Mouse (Mus musculus): Measurements from ENCODE around the gene Traf7. TPM values are rescaled to one million over a fixed set of nuclear protein-coding genes. Genes with fewer than 3 reads are reported as not detected.

The Traf7 gene
- polyA plus RNA-seq, 1 experiment from 2014 or later, result 83.4 TPM

GRCm38 (mm10) chr17:24524734-24525133 is 3.0 kb downstream of the Traf7 start:
- 88% methylated on average over 2 of the region's 2 CpGs for WGBS
- Histone ChIP-seq H3K4me2 (replicated peaks) (no peak overlapping the region), H3K4me3 (no peak overlapping the region), H3K27ac (no peak overlapping the region), H3K27me3 (replicated peaks) (no peaks in the 10 kb centered on the region), H3K4me1 (peaks cover 28% of the 10 kb centered on the region), H3K9me3 (no peaks in the 10 kb centered on the region), H3K9ac (0 out of 2 replicates have a peak overlapping the region, but pooled peaks have one; percentile 9), H3K36me3 (peaks cover 8% of the 10 kb centered on the region; the same call in 1 of the 2 replicates)
- ATAC-seq (ENCODE audit: low FRiP score, low read depth), result no peak

- Histone ChIP-seq H3K4me1 (peaks cover 3% of the 10 kb centered on the region; the same call in 1 of the 2 replicates), H3K36me3 (peaks cover 45% of the 10 kb centered on the region), H3K9me3 (no peaks in the 10 kb centered on the region), H3K27ac (no peak overlapping the region), H3K27me3 (replicated peaks) (no peaks in the 10 kb centered on the region), H3K4me2 (replicated peaks) (no peak overlapping the region), H3K4me3 (no peak overlapping the region), H3K9ac (0 out of 2 replicates have a peak overlapping the region, but pooled peaks have one; percentile 8)
- no peak for ATAC-seq (ENCODE audit: low FRiP score, low read depth)
- WGBS, result 92% methylated on average over 4 of the region's 4 CpGs
These were observed 7.3 kb downstream of the Traf7 start for GRCm38 (mm10) chr17:24520450-24520849.

- Histone ChIP-seq H3K9me3 (no peaks in the 10 kb centered on the region), H3K4me1 (no peaks in the 10 kb centered on the region; the same call in 1 of the 2 replicates), H3K27me3 (replicated peaks) (no peaks in the 10 kb centered on the region), H3K4me3 (no peak overlapping the region), H3K4me2 (replicated peaks) (0 out of 2 replicates have a peak overlapping the region, but pooled peaks have one; percentile 7), H3K27ac (no peak overlapping the region), H3K9ac (no peak overlapping the region), H3K36me3 (peaks cover 90% of the 10 kb centered on the region)
- no peak for ATAC-seq (ENCODE audit: low FRiP score, low read depth)
- WGBS, result 90% methylated on average over 24 of the region's 24 CpGs
These were observed 13.2 kb downstream of the Traf7 start for GRCm38 (mm10) chr17:24514270-24515257.

- Histone ChIP-seq H3K27me3 (replicated peaks) (no peaks in the 10 kb centered on the region), H3K4me1 (no peaks in the 10 kb centered on the region; the same call in 1 of the 2 replicates), H3K4me3 (no peak overlapping the region), H3K27ac (no peak overlapping the region), H3K4me2 (replicated peaks) (0 out of 2 replicates have a peak overlapping the region, but pooled peaks have one; percentile 7), H3K36me3 (peaks cover 93% of the 10 kb centered on the region), H3K9me3 (no peaks in the 10 kb centered on the region), H3K9ac (no peak overlapping the region)
- no peak for ATAC-seq (ENCODE audit: low FRiP score, low read depth)
- 64% methylated on average over 5 of the region's 5 CpGs for WGBS
These were observed 14.1 kb downstream of the Traf7 start for GRCm38 (mm10) chr17:24513609-24514008.

- 88% methylated on average over 12 of the region's 12 CpGs for WGBS
- peaks cover 86% of the 10 kb centered on the region for H3K36me3 ChIP-seq
- H3K9ac ChIP-seq, result no peak overlapping the region
- ATAC-seq (ENCODE audit: low FRiP score, low read depth), result no peak
- H3K27me3 ChIP-seq (replicated peaks), result 0 out of 2 replicates have a peak, but pooled peaks cover 3% of the 10 kb centered on the region
- peaks cover 7% of the 10 kb centered on the region for H3K4me1 ChIP-seq
- no peak overlapping the region for H3K27ac ChIP-seq
- H3K9me3 ChIP-seq, result no peaks in the 10 kb centered on the region
- H3K4me2 ChIP-seq (replicated peaks), result no peak overlapping the region
- H3K4me3 ChIP-seq, result no peak overlapping the region
These were observed 19.8 kb downstream of the Traf7 start for GRCm38 (mm10) chr17:24507806-24508460.

- 0 out of 2 replicates have a peak, but pooled peaks have one; percentile 10 for ATAC-seq (ENCODE audit: low FRiP score, low read depth)
- peaks cover 7% of the 10 kb centered on the region for H3K4me1 ChIP-seq
- H3K4me3 ChIP-seq, result no peak overlapping the region
- H3K4me2 ChIP-seq (replicated peaks), result no peak overlapping the region
- no peak overlapping the region for H3K27ac ChIP-seq
- H3K36me3 ChIP-seq, result peaks cover 87% of the 10 kb centered on the region
- 0 out of 2 replicates have a peak, but pooled peaks cover 3% of the 10 kb centered on the region for H3K27me3 ChIP-seq (replicated peaks)
- WGBS, result 59% methylated on average over 19 of the region's 19 CpGs
- no peaks in the 10 kb centered on the region for H3K9me3 ChIP-seq
- H3K9ac ChIP-seq, result no peak overlapping the region
These were observed 20.5 kb downstream of the Traf7 start for GRCm38 (mm10) chr17:24507129-24507664.

GRCm38 (mm10) chr17:24506332-24507070 is 21.2 kb downstream of the Traf7 start:
- Histone ChIP-seq H3K36me3 (peaks cover 87% of the 10 kb centered on the region), H3K9ac (no peak overlapping the region), H3K27ac (no peak overlapping the region), H3K4me2 (replicated peaks) (peak overlapping the region; percentile 28), H3K27me3 (replicated peaks) (0 out of 2 replicates have a peak, but pooled peaks cover 3% of the 10 kb centered on the region), H3K4me1 (peaks cover 7% of the 10 kb centered on the region), H3K4me3 (no peak overlapping the region), H3K9me3 (no peaks in the 10 kb centered on the region)
- 29% methylated on average over 36 of the region's 36 CpGs for WGBS
- 0 out of 2 replicates have a peak, but pooled peaks have one; percentile 5 for ATAC-seq (ENCODE audit: low FRiP score, low read depth)

- no peak overlapping the region for H3K4me2 ChIP-seq (replicated peaks)
- no peak overlapping the region for H3K9ac ChIP-seq
These were observed 22.3 kb downstream of the Traf7 start for GRCm38 (mm10) chr17:24505286-24505955.

GRCm38 (mm10) chr17:24504085-24504484 is 23.7 kb downstream of the Traf7 start:
- no peak overlapping the region for H3K4me2 ChIP-seq (replicated peaks)
- peaks cover 7% of the 10 kb centered on the region for H3K4me1 ChIP-seq
- WGBS, result 96% methylated on average over 10 of the region's 10 CpGs
- no peak for ATAC-seq (ENCODE audit: low FRiP score, low read depth)
- no peak overlapping the region for H3K4me3 ChIP-seq
- H3K27me3 ChIP-seq (replicated peaks), result 0 out of 2 replicates have a peak, but pooled peaks cover 3% of the 10 kb centered on the region
- H3K27ac ChIP-seq, result no peak overlapping the region
- H3K9ac ChIP-seq, result no peak overlapping the region
- H3K36me3 ChIP-seq, result peaks cover 82% of the 10 kb centered on the region
- no peaks in the 10 kb centered on the region for H3K9me3 ChIP-seq

More at GRCm38 (mm10) chr17:24505286-24505955, 22.3 kb downstream of the Traf7 start:
- Histone ChIP-seq H3K9me3 (no peaks in the 10 kb centered on the region), H3K4me1 (peaks cover 7% of the 10 kb centered on the region), H3K36me3 (peaks cover 87% of the 10 kb centered on the region), H3K4me3 (no peak overlapping the region), H3K27ac (no peak overlapping the region), H3K27me3 (replicated peaks) (0 out of 2 replicates have a peak, but pooled peaks cover 3% of the 10 kb centered on the region)
- WGBS, result 91% methylated on average over 30 of the region's 30 CpGs
- no peak for ATAC-seq (ENCODE audit: low FRiP score, low read depth)

- Histone ChIP-seq H3K36me3 (peaks cover 81% of the 10 kb centered on the region), H3K9ac (no peak overlapping the region), H3K4me3 (no peak overlapping the region), H3K4me1 (peaks cover 7% of the 10 kb centered on the region), H3K9me3 (no peaks in the 10 kb centered on the region), H3K27me3 (replicated peaks) (0 out of 2 replicates have a peak, but pooled peaks cover 2% of the 10 kb centered on the region), H3K4me2 (replicated peaks) (no peak overlapping the region), H3K27ac (no peak overlapping the region)
- WGBS, result 46% methylated on average over 11 of the region's 11 CpGs
- ATAC-seq (ENCODE audit: low FRiP score, low read depth), result no peak
These were observed 25.5 kb downstream of the Traf7 start for GRCm38 (mm10) chr17:24502208-24502607.

- Histone ChIP-seq H3K36me3 (peaks cover 42% of the 10 kb centered on the region), H3K9ac (no peak overlapping the region), H3K9me3 (no peaks in the 10 kb centered on the region), H3K27ac (no peak overlapping the region), H3K4me1 (no peaks in the 10 kb centered on the region), H3K27me3 (replicated peaks) (no peaks in the 10 kb centered on the region), H3K4me2 (replicated peaks) (no peak overlapping the region), H3K4me3 (no peak overlapping the region)
- WGBS, result 78% methylated on average over 1 of the region's 1 CpGs
- ATAC-seq (ENCODE audit: low FRiP score, low read depth), result no peak
These were observed 31.7 kb downstream of the Traf7 start for GRCm38 (mm10) chr17:24496026-24496425.
